In genomic region chr19:7295071-7295658, GRCm38 (mm10) we compare ENCODE assay signal across 8 mouse cellular contexts. TPM values are rescaled to one million over a fixed set of nuclear protein-coding genes. Genes with fewer than 3 reads are reported as not detected.
A peak's percentile ranks its signal among the peaks of the same experiment; 100 is the strongest.
DNase-seq lines count a peak whose midpoint lies in the region; ATAC-seq lines count a peak whose summit lies in the region.

No protein-coding gene starts in this region.

- DNase-seq in heart, postnatal 10 days, result no peak
- DNase-seq in kidney, postnatal 14 days, result peak; percentile 80
- DNase-seq in right cerebral cortex, postnatal 10 days (ENCODE audit: low spot score in 2 of 2), result no peak
- DNase-seq in cerebellum, postnatal 36 days, result no peak

- H3K9ac ChIP-seq in heart, embryonic 12.5 days, result 0 out of 2 replicates have a peak overlapping the region, but pooled peaks have one; percentile 37
- H3K9ac ChIP-seq in forebrain, embryonic 16.5 days (replicated peaks; ENCODE audit: low read depth, low read length), result no peak overlapping the region

- H3K4me2 ChIP-seq in heart, embryonic 12.5 days, result peak overlapping the region; percentile 51
- H3K4me2 ChIP-seq in forebrain, embryonic 16.5 days (ENCODE audit: low read length), result no peak overlapping the region

- peak; percentile 75 for ATAC-seq in heart, embryonic 12.5 days (ENCODE audit: insufficient number of reproducible peaks, low FRiP score)
- peak; percentile 62 for ATAC-seq in common myeloid progenitor, adult 5-6 weeks (replicated peaks; ENCODE audit: low read depth, poor library complexity, severe bottlenecking)
- no peak for ATAC-seq in forebrain, embryonic 16.5 days

- H3K27me3 ChIP-seq in heart, embryonic 12.5 days (replicated peaks), result no peaks in the 10 kb centered on the region
- H3K27me3 ChIP-seq in megakaryocyte, embryonic 14.5 days (replicated peaks), result no peaks in the 10 kb centered on the region
- H3K27me3 ChIP-seq in forebrain, embryonic 16.5 days (replicated peaks; ENCODE audit: control insufficient read depth, insufficient read depth, low read length), result no peaks in the 10 kb centered on the region

- H3K27ac ChIP-seq in heart, embryonic 12.5 days (ENCODE audit: poor library complexity, severe bottlenecking), result peak overlapping the region; percentile 9; the same call in 1 of the 2 replicates
- no peak overlapping the region for H3K27ac ChIP-seq in forebrain, embryonic 16.5 days (ENCODE audit: low read length)

- no peaks in the 10 kb centered on the region for H3K9me3 ChIP-seq in heart, embryonic 12.5 days (replicated peaks)
- H3K9me3 ChIP-seq in megakaryocyte, embryonic 14.5 days, result no peaks in the 10 kb centered on the region
- no peaks in the 10 kb centered on the region for H3K9me3 ChIP-seq in forebrain, embryonic 16.5 days (ENCODE audit: control insufficient read depth, low read length)

- peak overlapping the region; percentile 11 for H3K4me3 ChIP-seq in heart, embryonic 12.5 days
- peak overlapping the region; percentile 89 for H3K4me3 ChIP-seq in megakaryocyte, embryonic 14.5 days (replicated peaks)
- no peak overlapping the region for H3K4me3 ChIP-seq in forebrain, embryonic 16.5 days (replicated peaks; ENCODE audit: low read length)

- H3K4me1 ChIP-seq in heart, embryonic 12.5 days (replicated peaks), result peaks cover 54% of the 10 kb centered on the region
- H3K4me1 ChIP-seq in megakaryocyte, embryonic 14.5 days, result peaks cover 97% of the 10 kb centered on the region
- peaks cover 15% of the 10 kb centered on the region for H3K4me1 ChIP-seq in forebrain, embryonic 16.5 days (replicated peaks; ENCODE audit: control insufficient read depth, insufficient read depth, low read length)

- 39% methylated on average over 15 of the region's 15 CpGs for whole genome bisulfite sequencing in heart, embryonic 12.5 days
- 81% methylated on average over 15 of the region's 15 CpGs for WGBS in forebrain, embryonic 16.5 days

- peaks cover 1% of the 10 kb centered on the region for H3K36me3 ChIP-seq in heart, embryonic 12.5 days
- peaks cover 43% of the 10 kb centered on the region for H3K36me3 ChIP-seq in megakaryocyte, embryonic 14.5 days (replicated peaks; ENCODE audit: low read length)
- H3K36me3 ChIP-seq in forebrain, embryonic 16.5 days (ENCODE audit: control insufficient read depth, insufficient read depth), result no peaks in the 10 kb centered on the region

- intact Hi-C loops in heart, postnatal 10 days (cut with DNase I), result loop anchor here (2.0 kb wide), 1 partner anchor 42 kb away; no protein-coding TSS in a partner anchor

RNA-seq across cellular contexts. Expression of gene Rcor2, which starts 28.0 kb away (rescaled TPM):
- 16.3 and 16.5 TPM in 2 replicates for polyA plus RNA-seq in heart, embryonic 12.5 days (2016; fragmentation: Nextera tagmentation; extraction: Ambion mirVana)
- 10 to 100 TPM; 12.9 to 26.0 TPM for total RNA-seq in heart, postnatal 10 days (2021)
- total RNA-seq in common myeloid progenitor, adult 5-6 weeks (2017), result 5.9 and 9.0 TPM in 2 replicates
- 206 and 356 TPM in 2 replicates for polyA plus RNA-seq in megakaryocyte, embryonic 14.5 days (2012; ENCODE audit: insufficient read depth, low replicate concordance)
- 45.8 and 49.2 TPM in 2 replicates for polyA plus RNA-seq in forebrain, embryonic 16.5 days (2015; fragmentation: Nextera tagmentation; extraction: Ambion mirVana)

RNA-seq across cellular contexts. Expression of gene Mark2, which starts 46.5 kb away (rescaled TPM):
- polyA plus RNA-seq in heart, embryonic 12.5 days (2016; fragmentation: Nextera tagmentation; extraction: Ambion mirVana), result 40.8 and 49.3 TPM in 2 replicates
- total RNA-seq in heart, postnatal 10 days (2021), result 10 to 100 TPM; 51.7 to 54.3 TPM
- total RNA-seq in common myeloid progenitor, adult 5-6 weeks (2017), result 17.9 and 40.2 TPM in 2 replicates
- polyA plus RNA-seq in megakaryocyte, embryonic 14.5 days (2012; ENCODE audit: insufficient read depth, low replicate concordance), result 179 and 300 TPM in 2 replicates
- 41.2 and 43.8 TPM in 2 replicates for polyA plus RNA-seq in forebrain, embryonic 16.5 days (2015; fragmentation: Nextera tagmentation; extraction: Ambion mirVana)

RNA-seq across cellular contexts. Expression of gene Naa40, which starts 54.2 kb away (rescaled TPM):
- polyA plus RNA-seq in heart, embryonic 12.5 days (2016; fragmentation: Nextera tagmentation; extraction: Ambion mirVana), result 64.1 and 66.3 TPM in 2 replicates
- 10 to 100 TPM; 25.5 to 28.7 TPM for total RNA-seq in heart, postnatal 10 days (2021)
- 31.5 and 39.4 TPM in 2 replicates for total RNA-seq in common myeloid progenitor, adult 5-6 weeks (2017)
- 14.4 and 15.8 TPM in 2 replicates for polyA plus RNA-seq in megakaryocyte, embryonic 14.5 days (2012; ENCODE audit: insufficient read depth, low replicate concordance)
- polyA plus RNA-seq in forebrain, embryonic 16.5 days (2015; fragmentation: Nextera tagmentation; extraction: Ambion mirVana), result 67.3 and 74.7 TPM in 2 replicates
